Mouse (Mus musculus): ENCODE data around the gene Hmgb1.

Hmgb1 gene

DNA sequence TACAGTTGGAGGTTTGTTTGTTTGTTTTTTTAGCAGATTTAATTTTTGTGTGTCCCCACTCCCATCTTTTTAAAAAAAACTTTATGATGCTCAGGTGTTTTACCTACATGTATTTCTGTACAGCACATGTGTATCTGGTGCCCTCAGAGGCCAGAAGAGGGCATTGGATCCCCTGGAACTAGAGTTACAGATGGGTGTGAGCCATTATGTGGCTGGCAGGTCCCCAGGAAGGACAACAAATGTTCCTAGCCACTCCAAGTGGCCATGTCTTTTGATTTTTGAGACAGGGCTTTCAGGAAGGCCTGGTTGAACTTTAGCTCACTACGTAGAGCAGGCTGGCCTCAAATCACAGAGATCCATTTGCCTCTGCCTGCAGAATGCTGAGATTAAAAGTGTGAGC, 121.5 kb downstream of the Hmgb1 start:
- peak; percentile 15 for DNase-seq (ENCODE audit: low read depth, low spot score)

DNA sequence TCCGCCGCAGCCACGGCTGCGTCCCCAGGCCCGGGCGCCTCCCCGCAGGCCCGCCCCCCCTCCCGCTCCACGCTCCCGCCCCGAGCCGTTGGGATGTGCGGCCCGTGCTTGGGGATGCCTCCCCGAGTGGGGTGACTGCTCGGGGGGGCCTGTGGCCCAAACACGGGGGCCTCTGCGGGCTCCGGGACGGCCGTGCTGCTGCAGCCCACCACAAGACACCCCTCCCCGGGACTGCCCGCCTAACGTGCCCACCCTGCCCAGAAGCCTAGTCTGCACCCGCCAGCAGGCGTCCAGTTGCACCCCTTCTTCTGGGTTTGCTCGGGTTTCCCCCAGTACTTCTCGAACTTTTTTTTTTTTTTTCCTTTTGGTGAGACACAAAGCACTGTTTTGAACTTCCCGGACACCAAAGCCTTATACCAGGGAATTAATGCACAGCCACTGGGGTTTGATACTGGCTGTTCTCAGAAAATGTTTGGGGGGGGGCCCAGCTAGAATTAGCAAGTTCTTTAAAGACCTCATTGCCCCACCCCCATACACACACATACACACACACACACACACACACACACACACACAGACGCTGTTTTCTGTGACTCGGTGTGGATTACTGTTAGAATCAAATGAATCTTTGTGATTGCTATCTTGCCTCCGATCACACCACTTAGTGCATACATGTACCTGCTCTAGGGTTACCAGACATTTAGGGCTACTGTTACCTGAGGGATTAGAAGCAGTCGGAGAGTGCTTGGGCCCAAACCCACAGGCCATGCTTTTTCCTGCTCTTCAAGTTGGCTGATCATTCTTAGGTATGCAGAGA, 130.7 kb downstream of the Hmgb1 start:
- DNase-seq (ENCODE audit: low read depth, low spot score) = no peak

DNA sequence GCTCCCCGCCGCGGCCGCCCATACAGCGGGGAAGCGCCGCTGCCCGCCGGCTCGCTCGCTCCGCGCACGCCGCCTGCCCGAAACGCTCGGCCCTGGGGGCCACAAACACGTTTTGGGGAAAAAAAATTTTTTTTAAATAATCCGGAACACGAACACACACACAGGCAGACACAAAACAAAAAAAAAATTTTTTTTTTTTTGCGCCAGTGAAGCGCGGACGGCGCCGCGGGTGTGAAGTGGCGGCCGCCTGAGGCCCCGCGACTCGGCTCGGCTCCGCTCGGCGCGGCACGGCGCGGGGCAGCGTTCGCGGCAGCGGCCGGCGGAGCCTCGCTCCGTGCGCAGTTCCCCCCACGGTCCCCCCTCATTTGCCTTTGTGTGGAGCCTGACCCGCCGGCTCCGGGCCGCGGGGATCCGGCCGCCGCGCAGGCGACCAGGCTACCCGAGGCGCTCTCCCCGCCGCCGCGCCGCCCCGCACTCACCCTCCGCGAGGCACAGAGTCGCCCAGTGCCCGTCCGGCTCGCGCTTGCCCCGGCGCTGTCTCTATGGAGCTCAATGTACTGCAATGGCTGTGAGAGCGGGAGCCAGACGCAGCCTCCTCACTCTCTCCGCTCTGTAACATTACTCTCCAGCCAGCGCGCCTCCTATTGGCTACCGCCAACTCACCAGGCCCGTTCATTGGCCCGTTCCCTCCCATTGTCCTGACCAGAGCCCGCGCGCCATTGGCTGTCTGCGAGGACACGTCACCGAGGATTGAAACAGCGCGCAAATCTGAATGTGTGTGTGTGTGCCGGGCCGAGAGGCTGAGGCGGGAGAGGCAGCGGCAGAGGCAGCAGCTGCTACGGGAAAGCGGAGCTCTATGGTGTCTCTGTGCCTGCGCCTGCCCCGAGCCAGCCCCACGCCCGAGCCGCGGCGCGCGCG, 131.6 kb downstream of the Hmgb1 start:
- DNase-seq (ENCODE audit: low read depth, low spot score) = peak; percentile 100

DNA sequence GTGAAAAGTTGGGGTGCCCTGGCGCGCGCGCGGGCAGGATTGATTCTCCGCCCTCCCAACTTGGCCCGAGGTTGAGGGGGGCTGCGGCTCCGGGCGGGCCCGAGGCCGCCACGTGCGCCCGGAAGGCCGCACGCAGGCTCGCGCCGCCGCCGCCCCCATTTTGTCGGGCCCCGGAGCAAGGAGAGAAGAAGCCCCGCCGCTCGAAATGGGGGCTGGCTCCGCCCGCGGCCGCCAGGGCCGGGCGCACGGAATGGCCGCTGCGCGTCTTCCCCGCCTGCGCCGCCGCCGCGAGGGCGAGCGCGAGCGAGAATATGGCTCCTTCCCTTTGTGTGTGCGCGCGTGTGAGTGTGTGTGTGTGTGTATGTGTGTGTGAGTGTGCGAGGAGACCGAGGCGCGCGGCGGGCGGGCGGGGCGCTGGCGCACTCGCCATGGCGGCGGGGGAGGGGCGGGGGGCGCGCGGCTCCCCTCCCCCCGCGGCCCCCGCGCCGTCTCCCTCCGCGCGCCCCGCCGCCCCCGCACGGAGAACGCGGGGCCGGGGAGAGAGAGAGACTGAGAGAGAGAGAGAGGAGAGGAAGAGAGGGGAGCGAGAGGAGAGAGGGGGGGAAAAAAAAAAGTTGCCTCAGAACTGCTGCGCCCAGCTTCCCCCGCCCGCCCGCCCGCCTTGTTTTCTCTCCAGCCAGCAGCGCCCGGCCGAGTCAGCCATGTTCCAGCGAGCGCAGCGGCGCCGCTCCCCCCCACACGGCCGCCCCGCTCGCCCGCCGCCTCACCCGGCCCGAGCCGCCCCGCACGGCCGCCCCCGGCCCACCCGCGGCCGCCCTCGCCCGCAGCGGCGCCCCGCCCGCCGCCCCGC, 132.5 kb downstream of the Hmgb1 start:
- peak; percentile 94 for DNase-seq (ENCODE audit: low read depth, low spot score)

DNA sequence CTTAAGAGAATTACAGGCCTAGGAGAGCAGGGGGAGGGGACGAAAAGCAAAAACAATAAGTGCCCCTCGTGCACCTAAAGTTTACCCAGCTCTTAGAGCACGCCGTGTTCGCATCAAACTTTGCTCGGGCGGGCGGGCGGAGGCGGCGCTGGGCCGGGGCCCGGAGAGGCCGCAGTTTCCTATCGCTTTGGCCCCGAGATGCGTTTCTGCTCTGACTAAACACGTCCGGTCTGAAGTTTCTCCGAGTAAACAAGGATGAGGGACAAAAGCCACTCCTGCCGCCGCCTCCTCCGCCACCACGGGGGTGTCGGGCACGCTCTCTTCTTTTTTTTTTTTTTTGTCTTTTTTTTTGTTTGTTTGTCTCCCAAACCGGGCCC, 133.1 kb downstream of the Hmgb1 start:
- DNase-seq (ENCODE audit: low read depth, low spot score) = peak; percentile 43

DNA sequence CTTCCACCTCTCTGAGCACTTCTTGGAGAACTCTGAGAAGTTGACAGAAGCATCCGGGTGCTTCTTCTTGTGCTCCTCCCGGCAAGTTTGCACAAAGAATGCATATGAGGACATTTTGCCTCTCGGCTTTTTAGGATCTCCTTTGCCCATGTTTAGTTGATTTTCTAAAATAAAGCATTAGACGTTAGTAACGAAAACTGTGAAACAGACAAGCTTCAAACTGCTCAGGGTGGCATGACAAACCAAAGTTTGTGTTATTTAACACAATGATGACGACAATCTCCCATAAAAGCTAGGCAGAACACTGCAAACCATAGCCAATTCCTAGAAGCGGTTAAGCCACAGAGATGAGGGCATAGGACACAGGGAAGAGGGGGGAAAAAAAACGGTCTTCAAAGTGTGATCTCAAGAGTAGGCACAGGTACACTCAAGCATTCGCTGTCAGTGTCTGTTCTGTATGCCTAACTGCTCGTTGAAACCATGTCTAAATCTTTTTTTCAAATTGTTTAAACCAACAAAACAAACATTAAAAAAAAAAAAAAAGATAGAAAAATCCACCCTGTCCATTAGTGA, 133.6 kb downstream of the Hmgb1 start:
- DNase-seq (ENCODE audit: low read depth, low spot score) = no peak

DNA sequence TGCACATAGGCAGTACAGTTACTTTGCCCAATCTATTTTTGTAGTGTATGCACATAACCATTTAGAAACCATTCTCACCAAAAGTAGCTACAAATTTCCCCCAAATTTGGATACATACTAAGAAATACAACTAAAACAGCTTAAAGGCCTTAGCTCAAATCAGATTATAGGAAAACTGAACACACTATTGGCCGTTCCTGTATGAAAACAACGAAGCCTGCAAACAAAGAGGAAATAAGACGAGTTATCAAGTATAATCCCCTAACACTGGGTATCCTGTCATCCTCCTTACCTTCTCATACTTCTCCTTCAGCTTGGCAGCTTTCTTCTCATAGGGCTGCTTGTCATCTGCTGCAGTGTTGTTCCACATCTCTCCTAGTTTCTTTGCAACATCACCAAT, 134.9 kb downstream of the Hmgb1 start:
- DNase-seq (ENCODE audit: low read depth, low spot score) = no peak

DNA sequence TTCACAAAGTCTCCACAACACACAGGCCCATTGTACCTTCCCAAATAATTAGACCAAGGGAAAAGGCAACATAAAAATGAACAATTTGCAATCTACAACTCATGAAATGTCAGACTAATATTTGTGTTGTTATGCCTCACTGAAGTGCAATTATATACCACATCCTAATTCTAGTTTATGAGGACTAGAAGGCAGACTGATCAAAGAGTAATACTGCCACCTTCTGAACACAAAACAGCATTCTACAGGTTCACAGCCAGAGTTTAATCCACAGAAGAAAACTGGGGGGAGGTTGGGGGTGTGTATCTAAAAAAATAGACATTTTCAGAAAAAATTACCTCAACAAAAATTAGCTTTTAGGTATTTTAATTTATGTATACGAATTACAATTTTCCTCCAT, 135.3 kb downstream of the Hmgb1 start:
- DNase-seq (ENCODE audit: low read depth, low spot score) = peak; percentile 66

DNA sequence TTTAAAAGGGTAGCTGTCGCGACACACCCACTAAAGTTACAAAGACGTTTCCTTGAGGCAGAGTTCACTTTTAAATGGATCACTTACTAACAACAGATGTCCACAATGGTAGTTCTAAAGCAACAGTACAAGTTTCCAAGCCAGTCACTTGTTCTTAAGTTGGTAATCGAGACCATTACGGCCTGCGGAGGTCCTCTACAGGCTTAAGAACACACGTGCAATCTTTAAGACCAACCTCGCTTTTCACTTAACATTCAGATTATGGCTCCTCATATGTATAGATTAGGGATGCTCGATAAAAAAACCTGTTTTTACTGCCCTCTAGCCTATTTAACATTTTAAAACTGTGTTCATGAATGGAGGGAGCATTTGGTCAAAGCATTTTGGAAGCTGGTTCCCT, 137.6 kb downstream of the Hmgb1 start:
- DNase-seq (ENCODE audit: low read depth, low spot score) = no peak

DNA sequence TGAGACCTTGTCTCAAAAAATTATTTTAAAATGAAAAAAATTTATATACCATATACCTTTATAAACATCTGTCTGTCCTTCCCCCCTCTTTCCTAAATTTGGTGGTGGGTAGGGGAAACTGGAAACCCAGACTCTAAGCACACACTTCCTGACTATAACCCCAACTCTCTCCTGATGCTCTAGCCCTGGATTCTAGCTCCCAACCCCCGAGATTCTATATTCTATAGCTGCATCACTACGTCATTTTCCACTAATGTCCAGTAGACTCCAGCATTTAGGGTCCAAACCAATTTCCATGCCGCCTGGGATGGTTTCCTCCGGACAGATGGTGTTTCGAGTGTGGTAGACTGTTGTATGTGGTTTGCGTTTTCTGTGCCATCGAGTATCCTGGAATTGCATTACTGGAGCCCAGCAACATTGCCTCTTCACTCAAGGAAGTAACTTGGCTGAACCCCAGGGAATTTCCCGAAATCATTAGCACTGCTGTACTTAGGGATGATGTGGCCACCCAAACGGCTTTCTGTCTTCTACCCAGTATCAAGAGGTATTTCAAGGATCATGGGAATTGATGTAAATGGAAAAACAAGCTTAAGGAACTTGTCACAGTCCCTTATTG, 138.7 kb downstream of the Hmgb1 start:
- no peak for DNase-seq (ENCODE audit: low read depth, low spot score)

DNA sequence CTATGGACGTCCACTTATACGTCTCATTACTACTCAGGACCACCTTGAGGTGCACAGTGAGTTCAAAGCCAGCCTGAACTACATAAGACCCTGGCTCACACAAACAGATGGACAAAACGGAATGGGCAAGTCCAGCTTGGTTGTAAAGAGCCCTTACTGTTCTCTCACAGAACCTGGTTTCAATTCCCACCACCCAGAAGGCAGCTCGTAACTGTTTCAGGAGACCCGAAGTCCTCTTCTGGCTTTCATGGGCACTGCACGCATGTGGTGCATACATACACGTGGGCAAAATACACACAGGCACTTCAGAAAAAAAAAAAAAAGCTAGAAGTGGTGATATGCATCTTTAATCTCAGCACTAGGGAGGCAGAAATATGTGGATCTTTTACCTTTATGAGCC, 139.2 kb downstream of the Hmgb1 start:
- DNase-seq (ENCODE audit: low read depth, low spot score) = no peak

DNA sequence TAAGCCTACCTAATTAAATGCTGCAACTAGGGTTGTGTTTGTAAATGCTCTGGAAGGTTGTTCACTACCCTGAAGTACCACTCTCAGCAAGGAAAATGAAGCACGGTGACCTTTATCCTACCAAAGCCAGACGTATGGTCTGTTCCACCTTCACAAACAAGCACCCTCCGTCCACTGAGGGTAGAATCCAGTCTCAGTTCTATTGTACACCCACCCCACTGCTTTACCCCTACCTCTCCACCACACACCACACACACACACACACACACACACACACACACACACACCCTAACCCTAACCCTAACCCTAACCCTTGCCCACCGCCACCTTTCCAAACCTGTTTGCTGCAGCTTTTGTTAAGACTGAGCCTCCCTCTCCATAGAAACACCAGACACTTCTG, 140.2 kb downstream of the Hmgb1 start:
- DNase-seq (ENCODE audit: low read depth, low spot score) = no peak

DNA sequence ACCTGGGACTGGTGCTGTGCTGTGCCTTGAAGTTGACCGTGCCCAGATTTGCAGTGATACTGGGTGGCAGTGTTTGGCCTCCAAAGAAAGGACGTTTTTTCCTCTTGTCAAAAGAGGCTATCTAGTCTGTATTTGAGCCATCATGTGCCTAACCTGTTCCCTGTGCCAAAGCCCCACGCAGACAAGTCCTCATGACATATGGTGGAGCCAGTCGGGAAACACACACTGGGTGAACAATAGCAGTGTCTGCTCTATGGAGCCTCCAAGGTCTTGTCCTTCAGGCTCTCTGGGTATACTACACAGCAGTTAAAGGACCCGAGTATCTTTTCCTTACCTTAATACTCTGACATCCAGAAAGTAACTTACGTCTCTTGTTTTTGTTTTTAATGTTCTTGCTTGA, 141.0 kb downstream of the Hmgb1 start:
- peak; percentile 67 for DNase-seq (ENCODE audit: low read depth, low spot score)

DNA sequence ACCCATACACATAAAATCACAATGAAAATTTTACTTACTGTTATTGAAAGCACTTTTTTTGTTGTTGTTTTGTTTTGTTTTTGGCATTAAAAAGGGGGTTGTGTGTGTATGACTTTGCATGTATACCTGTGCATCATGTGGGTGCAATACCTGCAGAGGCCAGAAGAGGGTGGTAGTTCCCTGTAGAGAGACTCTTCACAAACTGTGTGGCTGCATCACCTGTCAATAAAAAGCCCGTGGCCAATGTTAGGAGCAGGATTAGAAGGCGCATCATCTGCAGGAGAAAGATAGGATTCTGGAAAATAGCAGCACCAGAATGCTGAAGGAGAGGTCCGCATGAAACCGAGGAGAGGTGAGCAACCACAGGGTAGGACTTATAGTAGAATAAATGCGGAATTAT, 144.5 kb downstream of the Hmgb1 start:
- no peak for DNase-seq (ENCODE audit: low read depth, low spot score)

DNA sequence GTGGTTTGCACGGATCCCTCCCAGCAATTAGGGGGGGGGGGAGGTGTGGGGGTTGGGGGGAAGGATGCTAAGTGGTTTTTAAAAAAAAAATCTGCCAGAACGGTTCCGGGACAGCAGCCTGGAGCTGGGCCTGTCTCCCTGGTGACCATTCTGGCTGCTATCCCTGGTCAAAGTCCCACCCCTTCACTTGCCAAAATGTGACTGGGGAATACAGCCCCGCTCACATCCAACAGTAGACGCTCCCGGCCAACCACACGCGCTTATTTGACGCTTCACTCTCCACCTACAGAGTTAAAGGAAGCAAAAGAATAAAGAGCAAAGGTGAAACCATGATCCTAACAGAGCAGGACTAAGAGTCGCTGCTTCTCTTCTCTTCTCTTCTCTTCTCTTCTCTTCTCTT, 146.6 kb downstream of the Hmgb1 start:
- DNase-seq (ENCODE audit: low read depth, low spot score) = peak; percentile 50

DNA sequence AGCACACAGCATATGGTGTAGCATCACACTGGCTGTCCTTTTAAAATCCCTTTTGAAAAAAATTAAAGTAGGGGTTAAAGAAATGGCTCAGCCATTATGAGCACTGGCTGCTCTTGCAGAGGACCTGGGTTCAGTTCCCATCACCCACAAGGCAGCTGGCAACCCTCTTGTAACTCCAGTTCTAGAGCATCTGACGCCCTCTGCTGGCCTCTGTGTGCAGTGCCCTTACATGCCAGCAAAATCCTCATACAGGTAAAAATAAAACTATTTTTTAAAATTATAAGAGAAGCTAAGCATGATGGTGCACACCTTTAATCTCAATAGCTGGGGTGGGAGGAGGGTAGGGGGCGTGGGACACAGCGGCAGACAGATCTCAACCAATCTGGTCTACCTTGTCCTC, 147.4 kb downstream of the Hmgb1 start:
- DNase-seq (ENCODE audit: low read depth, low spot score) = no peak

DNA sequence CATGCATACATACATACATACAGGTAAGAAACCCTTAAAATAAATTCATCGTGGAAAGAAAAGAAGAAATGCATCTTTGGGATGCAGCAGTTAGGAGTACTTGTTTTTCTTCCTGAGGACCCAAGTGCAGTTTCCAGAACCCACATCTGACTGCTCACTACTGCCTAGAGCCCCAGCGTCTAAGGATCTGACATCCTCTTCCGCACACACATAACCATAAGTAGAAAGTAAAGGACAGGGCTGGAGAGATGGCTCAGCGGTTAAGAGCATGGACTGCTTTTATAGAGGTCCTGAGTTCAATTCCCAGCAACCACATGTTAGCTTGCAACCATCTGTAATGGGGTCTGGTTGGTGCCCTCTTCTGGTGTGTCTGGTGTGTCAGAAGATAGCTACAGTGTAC, 151.9 kb downstream of the Hmgb1 start:
- no peak for DNase-seq (ENCODE audit: low read depth, low spot score)

DNA sequence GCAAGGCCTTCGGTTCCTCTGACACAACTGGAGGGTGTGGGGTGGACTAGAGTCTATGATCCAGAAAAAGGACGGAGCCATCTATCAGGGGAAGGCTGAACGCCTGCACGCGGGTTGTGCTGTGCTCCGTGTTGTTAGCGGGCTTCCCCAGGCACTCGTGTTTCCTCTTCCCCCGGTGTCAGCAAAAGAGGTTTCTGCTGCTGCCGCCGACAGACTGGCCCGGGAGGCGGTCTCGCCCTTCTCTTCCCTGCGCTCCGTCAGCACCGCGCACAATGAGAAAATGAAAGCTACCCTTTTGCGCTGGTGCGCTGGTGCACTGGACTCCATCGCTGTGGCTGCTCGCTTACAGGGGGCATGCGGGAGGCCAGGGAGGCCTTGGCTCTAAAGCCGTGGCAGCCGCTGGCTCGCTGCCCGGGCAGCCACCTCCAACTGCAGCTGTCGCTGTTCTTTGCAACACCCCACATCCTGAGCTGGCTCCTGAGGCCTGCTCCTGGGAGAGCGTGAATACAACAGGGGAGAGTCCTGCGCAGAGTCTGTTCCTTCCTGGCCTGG, 153.0 kb downstream of the Hmgb1 start:
- DNase-seq (ENCODE audit: low read depth, low spot score) = peak; percentile 83

DNA sequence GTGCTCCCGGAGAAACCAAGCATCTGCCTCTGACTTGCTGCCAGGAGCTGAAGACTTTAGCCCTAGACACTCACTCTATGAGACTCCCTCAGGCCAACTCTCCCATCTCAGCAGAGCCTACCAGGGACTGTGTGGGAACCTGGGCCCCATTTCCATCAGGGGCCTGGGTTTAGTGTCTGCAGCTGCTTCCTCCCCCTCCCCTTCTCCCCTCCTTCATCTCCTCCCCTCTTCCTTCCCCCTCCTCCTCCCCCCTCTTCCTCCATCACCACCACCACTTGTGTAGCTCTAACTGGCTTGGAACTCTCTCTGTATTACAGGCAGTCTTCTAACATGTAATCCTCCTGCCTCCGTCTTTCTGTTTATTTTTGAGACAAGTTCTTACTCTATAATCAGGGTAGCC, 154.2 kb downstream of the Hmgb1 start:
- DNase-seq (ENCODE audit: low read depth, low spot score) = no peak

DNA sequence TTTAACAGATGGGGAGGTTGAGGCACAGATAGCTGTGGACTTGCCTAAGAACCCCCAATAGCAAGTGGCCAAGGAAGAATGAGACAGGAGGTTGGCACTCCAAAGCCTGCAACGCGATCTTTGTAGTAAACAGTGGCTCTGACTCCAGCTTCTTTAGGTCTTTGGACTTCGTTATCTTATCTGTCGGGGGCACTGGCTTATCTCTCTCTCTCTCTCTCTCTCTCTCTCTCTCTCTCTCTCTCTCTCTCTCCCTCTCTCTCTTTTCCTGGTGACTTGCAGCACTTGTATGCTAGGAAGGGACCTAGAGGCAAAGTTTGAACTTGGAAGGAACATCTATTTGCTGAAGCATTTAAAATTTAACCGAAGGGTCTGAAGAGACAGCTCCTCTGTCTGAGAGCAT, 155.9 kb downstream of the Hmgb1 start:
- no peak for DNase-seq (ENCODE audit: low read depth, low spot score)

DNA sequence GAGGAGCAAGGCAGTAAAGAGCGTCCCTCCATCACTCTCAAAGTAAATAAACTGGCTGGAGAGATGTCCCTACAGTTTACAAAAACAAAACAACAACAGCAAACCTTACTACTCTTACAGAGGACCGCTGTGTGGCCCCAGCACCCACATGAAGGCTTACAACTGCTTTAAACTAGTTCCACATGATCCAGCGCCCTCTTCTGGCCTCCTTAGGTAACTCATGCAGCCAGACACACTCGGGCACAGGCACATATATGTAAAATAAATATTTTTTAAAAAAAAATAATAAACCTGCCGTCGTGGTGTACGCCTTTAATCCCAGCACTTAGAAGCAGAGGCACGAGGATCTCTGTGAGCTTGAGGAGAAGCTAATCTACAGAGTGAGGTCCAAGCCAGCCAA, 156.9 kb downstream of the Hmgb1 start:
- no peak for DNase-seq (ENCODE audit: low read depth, low spot score)

Measured in brain, adult 2 months (tissue).